Mouse (Mus musculus) bone marrow macrophage, adult 2 months (primary cell): ENCODE measurements around the gene Scoc. TPM values are rescaled to one million over a fixed set of nuclear protein-coding genes. Genes with fewer than 3 reads are reported as not detected.

Experiments used
- H3K27ac ChIP-seq: 2 replicates; pipeline ENCODE4 v1.5.1; 2012; ENCODE audit warnings: low read depth, low read length; ENCODE audit not compliant: insufficient read depth
- H3K4me1 ChIP-seq: 2 replicates; pipeline ENCODE4 v1.6.1; 2012; ENCODE audit warnings: low read length; ENCODE audit not compliant: control insufficient read depth, insufficient read depth
- H3K4me3 ChIP-seq: 2 replicates; pipeline ENCODE4 v1.5.1; 2012; ENCODE audit warnings: mild to moderate bottlenecking, low read length, moderate library complexity; ENCODE audit not compliant: insufficient read depth
- CTCF ChIP-seq: IDR thresholded peaks from 2 replicates; pipeline ENCODE4 v1.5.1; 2012; ENCODE audit warnings: low read depth, mild to moderate bottlenecking, low read length, moderate library complexity
- POLR2A ChIP-seq: IDR thresholded peaks from 2 replicates; pipeline ENCODE4 v1.6.1; 2012; ENCODE audit warnings: mild to moderate bottlenecking, low read depth, low read length, borderline replicate concordance
- polyA plus RNA-seq: library from polyadenylated mRNA; stranded (reverse); fragments of >200 nt; gene quantifications from 2 replicates; pipeline ENCODE4 v1.2.4, GENCODE M21; 2012; ENCODE audit not compliant: missing spikeins, insufficient read depth, insufficient read length

Gene Scoc
- polyA plus RNA-seq, 1 experiment, result 49.5 TPM

DNA sequence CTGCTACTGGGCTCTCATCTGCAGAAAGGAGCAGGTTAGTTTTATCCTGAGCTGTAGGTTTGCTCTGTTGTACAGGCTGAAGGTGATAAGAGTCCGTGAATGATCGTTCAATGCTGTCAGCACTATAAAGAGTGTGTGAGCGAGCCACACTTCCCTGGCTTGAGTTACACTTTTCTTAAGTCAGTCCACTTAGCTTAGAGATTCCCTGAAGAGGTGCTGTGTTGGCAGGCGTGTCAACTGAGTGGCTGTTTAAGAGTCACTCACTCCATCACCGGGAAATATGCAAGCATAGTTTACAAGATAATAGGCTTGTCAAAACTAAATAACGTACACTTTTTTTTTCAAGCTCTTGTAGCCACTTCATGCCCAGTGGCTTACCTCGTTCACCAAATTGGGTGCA, 31.2 kb downstream of the Scoc start:
- H3K4me3 ChIP-seq, result no peak overlapping the region
- H3K27ac ChIP-seq, result no peak overlapping the region
- TF ChIP-seq CTCF (no peak), POLR2A (no peak)
- peaks cover 8% of the 10 kb centered on the region for H3K4me1 ChIP-seq

DNA sequence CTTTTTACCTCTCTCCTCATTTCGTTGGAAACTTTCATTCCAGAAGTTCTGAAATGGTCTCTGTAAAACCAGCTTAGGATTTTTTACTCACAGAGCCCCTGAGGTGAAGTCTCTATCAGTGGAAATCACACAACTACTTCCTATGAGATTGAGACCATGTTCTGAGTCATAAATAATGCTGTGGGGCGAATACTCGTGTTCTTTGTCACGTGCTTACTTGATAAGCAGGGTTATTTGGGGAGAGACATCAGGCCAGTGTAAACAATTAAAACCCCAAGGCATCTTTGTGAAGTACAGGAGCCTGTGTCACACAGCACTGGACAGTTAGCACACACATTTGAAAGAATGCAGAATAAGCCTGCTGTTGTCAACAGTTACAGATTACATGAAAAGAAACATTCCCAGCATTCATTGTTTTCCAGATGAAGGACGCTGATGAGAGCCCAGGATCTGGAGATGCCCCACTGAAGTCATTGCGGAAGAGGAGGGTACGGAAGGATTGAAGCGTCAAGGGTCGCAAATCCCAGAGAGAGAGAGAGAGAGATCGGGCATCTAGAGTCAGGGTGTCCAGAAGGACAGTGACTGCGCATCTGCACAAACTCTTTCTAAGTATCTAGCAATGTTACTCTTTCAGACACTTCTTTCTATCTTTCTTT, 32.0 kb downstream of the Scoc start:
- Histone ChIP-seq H3K4me1 (peaks cover 8% of the 10 kb centered on the region), H3K27ac (no peak overlapping the region), H3K4me3 (no peak overlapping the region)
- TF ChIP-seq CTCF, result no peak
- no peak for TF ChIP-seq POLR2A

DNA sequence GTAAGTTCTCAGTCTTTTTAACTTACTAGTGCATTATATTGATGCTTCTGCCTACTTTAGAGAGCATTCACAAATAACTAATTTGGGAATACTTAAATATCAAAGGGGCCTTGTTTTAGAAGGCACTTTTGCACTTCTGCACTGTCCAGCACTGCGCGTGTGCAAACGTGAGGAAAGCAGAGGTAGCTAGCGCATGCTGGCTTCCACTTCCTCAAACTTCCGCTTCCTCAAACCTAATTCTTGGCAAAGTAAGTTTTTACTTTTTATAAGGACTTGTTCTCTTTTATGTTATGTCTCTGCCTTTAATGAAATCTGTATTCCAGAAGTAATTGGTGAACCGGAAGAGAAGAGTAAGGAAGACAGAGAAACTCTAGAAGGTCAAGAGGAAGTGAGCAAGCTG, 33.0 kb downstream of the Scoc start:
- no peak for TF ChIP-seq POLR2A
- no peak for TF ChIP-seq CTCF
- Histone ChIP-seq H3K27ac (no peak overlapping the region), H3K4me3 (no peak overlapping the region), H3K4me1 (peaks cover 4% of the 10 kb centered on the region)

DNA sequence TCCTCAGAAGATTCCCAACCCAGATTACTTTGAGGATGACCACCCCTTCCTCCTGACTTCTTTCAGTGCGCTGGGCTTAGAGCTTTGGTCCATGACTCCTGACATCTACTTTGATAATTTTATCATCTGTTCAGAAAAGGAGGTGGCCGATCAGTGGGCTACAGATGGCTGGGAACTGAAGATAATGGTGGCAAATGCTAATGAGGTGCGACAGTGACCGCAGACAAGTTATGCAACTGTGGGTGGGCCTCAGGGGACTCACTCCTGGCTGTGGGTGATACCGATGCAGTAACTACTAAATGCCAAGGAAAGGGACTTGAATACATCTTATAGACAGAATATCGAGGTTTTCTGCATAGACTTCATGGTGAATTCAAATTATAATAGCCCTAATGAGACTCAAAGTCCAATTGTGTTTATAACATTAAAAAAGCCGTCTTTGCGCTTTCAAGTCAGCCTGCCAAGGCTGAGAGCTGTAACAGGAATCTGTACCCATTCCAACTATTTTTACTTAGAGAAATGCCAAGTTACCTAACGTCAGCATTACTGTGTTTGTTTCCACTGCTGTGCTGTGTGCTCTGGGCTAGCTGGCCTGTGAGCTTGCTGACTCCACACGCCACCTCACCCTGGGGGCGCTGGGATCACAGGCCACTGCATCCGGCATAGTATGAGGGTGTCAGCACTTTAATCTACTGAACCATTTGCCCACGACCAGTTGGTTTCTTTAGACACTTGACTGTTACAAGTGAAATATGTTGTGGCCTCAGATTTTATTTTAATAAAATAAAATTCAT, 35.0 kb downstream of the Scoc start:
- Histone ChIP-seq H3K4me1 (peaks cover 4% of the 10 kb centered on the region), H3K4me3 (no peak overlapping the region), H3K27ac (no peak overlapping the region)
- TF ChIP-seq CTCF (no peak), POLR2A (no peak)

DNA sequence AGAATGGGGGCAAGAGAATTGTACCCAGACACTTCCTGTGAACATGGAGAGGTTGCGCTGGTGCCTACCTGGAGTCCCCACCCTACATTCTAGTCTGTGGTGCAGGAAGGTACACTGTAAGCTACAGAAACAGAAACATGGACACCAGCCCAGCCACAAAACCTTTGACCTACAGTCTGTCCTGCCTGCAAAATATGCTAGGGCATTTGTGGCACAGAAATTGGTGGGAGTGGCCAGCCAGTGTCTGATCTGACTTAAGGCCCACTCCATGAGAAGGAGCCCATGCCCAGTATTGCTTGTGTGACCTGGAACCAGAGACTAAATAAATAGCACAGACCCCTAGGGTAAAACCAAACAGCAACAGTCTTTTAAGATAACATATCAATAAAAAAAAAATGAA, 36.8 kb downstream of the Scoc start:
- no peak for TF ChIP-seq CTCF
- TF ChIP-seq POLR2A, result no peak
- Histone ChIP-seq H3K27ac (no peak overlapping the region), H3K4me3 (no peak overlapping the region), H3K4me1 (peaks cover 4% of the 10 kb centered on the region)

DNA sequence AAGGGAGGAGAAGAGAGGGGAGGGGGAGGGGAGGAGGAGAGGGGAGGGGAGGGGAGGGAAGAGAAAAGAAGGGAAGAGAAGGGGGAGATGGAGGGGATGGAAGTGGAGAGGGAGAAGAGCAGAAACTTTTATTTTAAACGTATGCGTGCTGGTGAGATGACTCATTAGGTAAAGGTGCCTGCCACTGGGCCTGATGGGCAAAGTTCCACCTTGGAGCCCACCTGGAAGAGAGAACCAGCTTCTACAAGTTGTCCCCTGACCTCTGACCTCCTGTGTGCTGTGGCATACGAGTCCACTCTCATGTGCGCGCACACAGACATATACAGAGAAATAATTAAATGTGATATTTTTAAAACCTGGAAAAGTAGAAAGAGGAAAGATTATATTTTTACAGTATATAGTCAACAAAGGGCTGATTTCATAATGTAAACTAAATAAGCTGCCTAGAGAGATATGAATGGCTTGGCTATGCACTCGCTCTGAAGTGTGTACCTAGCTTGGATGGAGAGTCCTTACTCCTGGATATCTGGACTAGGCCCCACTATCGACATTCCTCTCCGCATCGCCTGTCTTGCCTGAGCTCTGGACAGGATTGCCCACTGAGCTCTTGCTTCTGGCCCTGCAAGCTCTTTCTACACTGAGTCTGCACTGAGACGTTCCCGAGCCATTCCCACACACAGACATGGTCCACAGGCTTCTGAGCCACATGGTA, 39.2 kb downstream of the Scoc start:
- no peaks in the 10 kb centered on the region for H3K4me1 ChIP-seq
- H3K4me3 ChIP-seq, result no peak overlapping the region
- TF ChIP-seq CTCF (no peak), POLR2A (no peak)
- no peak overlapping the region for H3K27ac ChIP-seq

DNA sequence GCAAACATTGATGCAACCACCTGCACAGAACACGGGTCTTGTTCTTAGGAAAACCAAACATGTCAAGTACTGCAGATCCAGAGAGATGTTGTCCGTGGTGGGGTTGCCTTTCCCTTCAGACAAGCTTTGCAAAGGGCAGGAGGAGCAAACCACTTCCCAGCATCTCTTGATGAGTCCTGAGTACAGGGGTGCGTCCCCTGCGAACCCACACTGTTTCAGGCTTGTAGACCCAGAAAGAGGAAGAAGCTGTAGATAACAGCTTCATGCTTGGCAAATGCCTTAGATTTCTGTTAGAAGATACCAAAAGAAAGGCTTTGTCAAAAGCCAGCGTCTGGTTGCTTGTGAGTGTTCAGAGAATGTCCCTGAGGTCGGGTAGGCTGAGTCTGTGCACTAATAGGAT, 40.2 kb downstream of the Scoc start:
- H3K27ac ChIP-seq, result no peak overlapping the region
- TF ChIP-seq POLR2A (no peak), CTCF (no peak)
- H3K4me3 ChIP-seq, result no peak overlapping the region
- H3K4me1 ChIP-seq, result no peaks in the 10 kb centered on the region

DNA sequence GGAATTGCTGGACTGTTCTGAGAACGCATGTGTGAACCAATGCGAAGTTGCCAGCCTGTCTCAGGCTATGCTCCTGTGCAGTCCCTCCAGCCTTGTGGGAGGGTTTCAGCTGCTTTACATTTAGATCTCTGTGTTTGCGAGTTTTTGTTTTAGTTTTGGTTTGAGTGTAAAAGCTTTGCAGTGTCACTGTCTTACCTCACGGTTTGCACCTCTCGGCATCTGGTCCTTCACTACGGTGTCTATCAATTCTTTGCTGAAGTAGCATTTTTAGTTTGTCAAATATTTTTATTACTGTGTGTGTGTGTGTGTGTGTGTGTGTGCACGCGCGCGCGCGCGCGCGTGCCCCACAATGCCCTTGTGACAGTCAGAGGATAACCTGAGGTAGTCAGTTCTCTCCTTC, 41.3 kb downstream of the Scoc start:
- Histone ChIP-seq H3K4me3 (no peak overlapping the region), H3K27ac (no peak overlapping the region), H3K4me1 (no peaks in the 10 kb centered on the region)
- TF ChIP-seq POLR2A, result no peak
- TF ChIP-seq CTCF, result no peak

DNA sequence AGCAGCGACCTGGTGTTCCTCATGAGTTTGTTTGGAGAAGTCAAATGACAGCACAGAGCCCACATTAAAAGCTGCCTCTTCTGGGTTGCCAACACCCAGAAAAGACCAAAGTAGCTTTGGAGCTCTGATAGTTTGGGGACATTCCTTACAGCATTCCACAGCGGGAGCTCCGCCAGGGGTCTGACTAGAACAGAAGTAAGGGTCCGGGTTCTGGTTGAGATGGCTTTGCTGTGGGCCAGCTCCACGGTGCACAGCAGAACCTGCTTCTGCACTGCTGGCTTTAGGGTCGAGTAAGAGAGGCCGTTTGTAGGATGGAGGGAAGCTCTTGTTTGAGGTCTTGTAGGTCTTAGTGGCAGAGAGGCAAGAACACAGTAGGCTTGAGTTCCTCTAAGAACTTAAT, 49.7 kb downstream of the Scoc start:
- Histone ChIP-seq H3K4me1 (no peaks in the 10 kb centered on the region), H3K27ac (no peak overlapping the region), H3K4me3 (no peak overlapping the region)
- TF ChIP-seq POLR2A, result no peak

DNA sequence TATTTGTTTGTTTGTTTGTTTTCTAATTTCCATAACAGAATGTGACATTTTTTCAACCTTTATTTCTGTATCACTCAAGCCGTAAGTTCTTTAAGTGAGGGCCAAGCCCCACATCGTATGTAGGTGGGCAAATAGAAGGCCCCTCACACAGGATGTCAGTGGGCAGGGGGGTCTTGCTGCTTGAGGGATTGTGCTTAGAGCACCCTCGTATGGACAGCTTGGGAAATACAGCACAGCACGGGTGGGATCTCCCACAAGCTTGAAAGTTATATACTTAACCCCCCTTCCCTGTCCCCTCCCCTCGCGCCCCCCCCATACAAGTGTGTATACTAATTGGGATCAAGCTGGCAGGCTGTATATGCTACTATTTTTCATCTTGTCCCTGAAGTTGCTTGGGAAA, 51.4 kb downstream of the Scoc start:
- Histone ChIP-seq H3K27ac (no peak overlapping the region), H3K4me1 (no peaks in the 10 kb centered on the region), H3K4me3 (no peak overlapping the region)
- TF ChIP-seq CTCF (no peak), POLR2A (no peak)
